Mouse (Mus musculus): ENCODE results near the gene Ppp4r2. TPM values are rescaled to one million over a fixed set of nuclear protein-coding genes. Genes with fewer than 3 reads are reported as not detected.

The Ppp4r2 gene
- 10.1 and 11.8 TPM in 2 replicates for polyA plus RNA-seq (2012; rRNA removed; ENCODE audit: low replicate concordance)

DNA sequence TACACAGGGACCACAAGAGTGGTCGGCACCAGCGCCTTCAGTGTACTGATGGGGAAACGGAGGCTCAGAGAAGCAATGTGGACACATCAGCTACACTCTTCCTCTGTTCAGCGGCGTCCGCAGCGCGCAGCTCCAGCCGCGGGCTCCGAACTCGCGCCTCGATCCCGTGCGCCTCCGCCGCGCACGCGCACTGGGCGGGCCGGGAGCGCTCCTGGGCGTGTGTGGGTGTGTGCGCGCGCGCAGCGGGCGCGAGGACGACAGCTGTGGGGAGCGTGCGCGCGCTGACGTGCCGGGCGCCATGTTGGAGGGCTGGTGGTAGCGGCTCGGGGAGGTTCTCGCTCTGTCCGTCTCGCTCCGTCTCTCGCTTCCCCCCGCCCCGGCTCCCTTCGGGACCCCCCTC is at the start of gene Ppp4r2:
Gene Ppp4r2, plus strand, starts transcription at position 268 of the 400 bp plus-strand sequence.

Other genes starting within 250 kb of the Ppp4r2 start
- gene Shq1, start 162.5 kb upstream of the Ppp4r2 start, polyA plus RNA-seq (2012; rRNA removed; ENCODE audit: low replicate concordance) = 2.8 and 3.3 TPM in 2 replicates
- 4.5 and 15.3 TPM in 2 replicates for gene Gxylt2, start 128.9 kb upstream of the Ppp4r2 start, polyA plus RNA-seq (2012; rRNA removed; ENCODE audit: low replicate concordance)